Mouse (Mus musculus) urinary bladder, postnatal 14 days (tissue): ENCODE measurements at regions not wholly inside any gene's neighbourhood (a gene's known extent, or its start where the extent isn't known, plus 50 kb on each side); places are given as distances from the start of the nearest gene placed in this dataset.
A peak's percentile ranks its signal among the peaks of the same experiment; 100 is the strongest.

Source experiments
- DNase-seq: peaks from one replicate; pipeline ENCODE4 v3.0.0; 2021; ENCODE audit warnings: low spot score

GRCm38 (mm10) chr11:63290618-63291017 is 161.8 kb downstream of the Pmp22 start:
- DNase-seq: no peak

- no peak for DNase-seq
Observed at GRCm38 (mm10) chr11:63293485-63293884, 164.7 kb downstream of the Pmp22 start.

- DNase-seq: no peak
Observed at GRCm38 (mm10) chr11:63294476-63294875, 165.7 kb downstream of the Pmp22 start.

GRCm38 (mm10) chr11:63296476-63296875 is 167.7 kb downstream of the Pmp22 start:
- no peak for DNase-seq

- DNase-seq: no peak
Observed at GRCm38 (mm10) chr11:63299712-63300581, 171.2 kb downstream of the Pmp22 start.

GRCm38 (mm10) chr11:63325166-63325565 is 196.4 kb downstream of the Pmp22 start:
- DNase-seq: no peak

- no peak for DNase-seq
Observed at GRCm38 (mm10) chr11:63326864-63327263, 198.1 kb downstream of the Pmp22 start.

- DNase-seq: no peak
Observed at GRCm38 (mm10) chr11:63337503-63337902, 208.7 kb downstream of the Pmp22 start.

- no peak for DNase-seq
Observed at GRCm38 (mm10) chr11:63338277-63338676, 209.5 kb downstream of the Pmp22 start.

GRCm38 (mm10) chr11:63345653-63346052 is 216.9 kb downstream of the Pmp22 start:
- no peak for DNase-seq

GRCm38 (mm10) chr11:63350123-63350696 is 221.4 kb downstream of the Pmp22 start:
- DNase-seq: peak; percentile 5

GRCm38 (mm10) chr11:63351999-63352398 is 223.2 kb downstream of the Pmp22 start:
- DNase-seq: no peak

GRCm38 (mm10) chr11:63352990-63353389 is 224.2 kb downstream of the Pmp22 start:
- DNase-seq: no peak

- no peak for DNase-seq
Observed at GRCm38 (mm10) chr11:63353671-63354070, 224.9 kb downstream of the Pmp22 start.

GRCm38 (mm10) chr11:63357772-63358344 is 229.1 kb downstream of the Pmp22 start:
- DNase-seq: no peak

- DNase-seq: no peak
Observed at GRCm38 (mm10) chr11:63367756-63368265, 239.0 kb downstream of the Pmp22 start.

GRCm38 (mm10) chr11:63369475-63369874 is 240.7 kb downstream of the Pmp22 start:
- no peak for DNase-seq

GRCm38 (mm10) chr11:63376311-63376710 is 247.5 kb downstream of the Pmp22 start:
- no peak for DNase-seq

GRCm38 (mm10) chr11:63376991-63377390 is 248.2 kb downstream of the Pmp22 start:
- no peak for DNase-seq

- DNase-seq: no peak
Observed at GRCm38 (mm10) chr11:63388247-63388646, 259.5 kb downstream of the Pmp22 start.

GRCm38 (mm10) chr11:63391478-63391877 is 262.7 kb downstream of the Pmp22 start:
- DNase-seq: no peak

GRCm38 (mm10) chr11:63392378-63392777 is 263.6 kb downstream of the Pmp22 start:
- peak; percentile 8 for DNase-seq

- no peak for DNase-seq
Observed at GRCm38 (mm10) chr11:63394201-63394600, 265.4 kb downstream of the Pmp22 start.
